Mouse (Mus musculus) kidney, adult 2 months (tissue): Measurements from ENCODE around the gene Srrm2. TPM values are rescaled to one million over a fixed set of nuclear protein-coding genes. Genes with fewer than 3 reads are reported as not detected.

Source experiments
- DNase-seq: peaks from one replicate; pipeline ENCODE4 v3.0.0; 2021
- H3K27ac ChIP-seq: fragments of 200-500 bp; 2 replicates; pipeline ENCODE4 v1.5.1; 2012; ENCODE audit warnings: low read depth, low read length, control low read depth, inconsistent platforms; ENCODE audit not compliant: insufficient read depth
- H3K27me3 ChIP-seq: fragments of 200-500 bp; replicated peaks from 2 replicates; pipeline ENCODE4 v1.6.1; 2012; ENCODE audit warnings: mild to moderate bottlenecking, moderate library complexity, low read length, inconsistent platforms; ENCODE audit not compliant: control insufficient read depth, insufficient read depth
- H3K36me3 ChIP-seq: fragments of 200-500 bp; 2 replicates; pipeline ENCODE4 v1.6.1; 2012; ENCODE audit warnings: mild to moderate bottlenecking, moderate library complexity, low read length, inconsistent platforms; ENCODE audit not compliant: control insufficient read depth, insufficient read depth
- H3K4me1 ChIP-seq: fragments of 200-500 bp; 2 replicates; pipeline ENCODE4 v1.6.1; 2011; ENCODE audit warnings: low read length; ENCODE audit not compliant: control insufficient read depth, insufficient read depth
- H3K4me3 ChIP-seq: fragments of 200-500 bp; 2 replicates; pipeline ENCODE4 v1.5.1; 2011; ENCODE audit warnings: mild to moderate bottlenecking, low read depth, low read length, control low read depth; ENCODE audit not compliant: insufficient read depth
- CTCF ChIP-seq: fragments of 200-500 bp; conservative IDR thresholded peaks from 2 replicates; pipeline ENCODE4 v1.5.1; 2011; ENCODE audit warnings: low read depth, mild to moderate bottlenecking, control low read depth, low read length, moderate library complexity, mixed read lengths; ENCODE audit not compliant: insufficient read depth, insufficient read length
- POLR2A ChIP-seq: fragments of 200-500 bp; IDR thresholded peaks from one replicate; pipeline ENCODE4 v1.6.1; 2011; ENCODE audit warnings: low read depth, low read length, control low read depth
- WGBS: fragments of 180-500 bp; shearing (Covaris S2); methylation state at CpG from one replicate; pipeline ENCODE4 v1.1.7; 2018; 5-methylcytosine and 5-hydroxymethylcytosine counted together
- polyA plus RNA-seq: library from polyadenylated mRNA; depleted of rRNA; stranded (reverse); fragments of >200 nt; gene quantifications from 2 replicates; pipeline ENCODE4 v1.2.3, GENCODE M21; 2012

Gene Srrm2
- polyA plus RNA-seq, 1 experiment = 394 TPM

DNA sequence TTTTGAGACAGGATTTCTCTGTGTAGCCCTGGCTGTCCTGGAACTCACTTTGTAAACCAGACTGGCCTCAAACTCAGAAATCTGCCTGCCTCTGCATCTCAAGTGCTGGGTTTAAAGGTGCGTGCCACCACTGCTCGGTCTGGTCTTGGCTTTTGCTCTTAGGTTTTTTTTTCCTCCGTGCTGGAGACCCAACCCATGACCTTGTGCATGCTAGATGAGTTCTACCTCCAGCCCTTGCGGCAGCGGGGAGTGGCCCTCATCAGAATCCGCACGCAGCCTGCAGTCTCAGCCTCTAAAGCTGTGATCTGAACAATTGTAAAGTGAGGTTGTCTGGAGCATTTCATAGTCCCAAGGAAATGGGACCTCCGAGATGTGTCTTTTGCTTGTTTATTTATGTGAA is 5.0 kb downstream of the Srrm2 start:
- Histone ChIP-seq H3K27ac (no peak overlapping the region), H3K4me3 (no peak overlapping the region), H3K36me3 (no peaks in the 10 kb centered on the region), H3K4me1 (no peaks in the 10 kb centered on the region; the same call in 1 of the 2 replicates), H3K27me3 (no peaks in the 10 kb centered on the region)
- no peak for TF ChIP-seq POLR2A
- no peak for TF ChIP-seq CTCF
- 94% methylated on average over 8 of the region's 8 CpGs for WGBS
- no peak for DNase-seq

DNA sequence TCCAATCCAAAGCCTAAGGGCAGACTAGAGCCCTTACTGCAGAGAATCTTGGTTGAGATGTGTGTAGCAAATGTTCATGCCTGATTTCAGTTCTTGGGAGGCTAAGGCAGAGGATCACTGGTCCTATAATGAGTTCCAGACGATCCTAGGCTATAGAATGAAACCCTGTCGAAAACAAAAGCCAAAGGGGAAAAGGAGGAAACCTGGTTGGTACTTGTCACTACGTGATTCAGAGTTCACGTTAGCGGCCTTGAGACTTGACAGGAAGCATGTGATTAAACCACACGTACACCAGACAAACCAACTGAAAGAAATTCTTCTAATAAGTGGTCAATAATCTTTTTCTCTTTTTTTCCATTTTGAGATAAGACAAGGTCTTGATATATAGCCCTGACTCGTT is 7.0 kb downstream of the Srrm2 start:
- no peak for TF ChIP-seq CTCF
- no peak for TF ChIP-seq POLR2A
- WGBS = 78% methylated on average over 7 of the region's 7 CpGs
- H3K4me3 ChIP-seq = no peak overlapping the region

DNA sequence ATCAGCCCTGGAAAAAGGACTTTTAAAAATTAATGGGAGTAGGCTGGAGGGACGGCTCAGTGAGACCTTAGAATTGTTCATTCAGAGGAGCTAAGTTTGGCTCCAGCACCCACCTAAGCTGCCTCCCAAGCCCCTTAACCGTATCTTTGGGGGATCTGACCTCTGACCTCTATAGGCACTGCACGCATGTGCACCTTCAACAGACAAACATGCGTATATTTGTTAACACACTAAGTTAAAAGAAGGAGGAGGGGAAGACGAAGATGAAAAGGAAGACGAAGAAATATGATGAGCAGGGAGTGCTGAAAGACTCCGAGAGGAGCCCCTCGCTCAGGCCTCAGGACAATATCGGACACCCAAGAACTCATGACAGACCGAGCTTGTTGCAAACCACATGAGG is 11.3 kb downstream of the Srrm2 start:
- H3K27ac ChIP-seq = no peak overlapping the region
- H3K4me3 ChIP-seq = no peak overlapping the region
- H3K36me3 ChIP-seq = no peaks in the 10 kb centered on the region
- H3K4me1 ChIP-seq = peaks cover 2% of the 10 kb centered on the region
- TF ChIP-seq CTCF (no peak), POLR2A (no peak)
- no peak for DNase-seq
- WGBS = 96% methylated on average over 10 of the region's 10 CpGs
- no peaks in the 10 kb centered on the region for H3K27me3 ChIP-seq

More for the DNA sequence above, 7.0 kb downstream of the Srrm2 start:
- Histone ChIP-seq H3K36me3 (no peaks in the 10 kb centered on the region), H3K27me3 (no peaks in the 10 kb centered on the region), H3K4me1 (no peaks in the 10 kb centered on the region), H3K27ac (no peak overlapping the region)
- no peak for DNase-seq

DNA sequence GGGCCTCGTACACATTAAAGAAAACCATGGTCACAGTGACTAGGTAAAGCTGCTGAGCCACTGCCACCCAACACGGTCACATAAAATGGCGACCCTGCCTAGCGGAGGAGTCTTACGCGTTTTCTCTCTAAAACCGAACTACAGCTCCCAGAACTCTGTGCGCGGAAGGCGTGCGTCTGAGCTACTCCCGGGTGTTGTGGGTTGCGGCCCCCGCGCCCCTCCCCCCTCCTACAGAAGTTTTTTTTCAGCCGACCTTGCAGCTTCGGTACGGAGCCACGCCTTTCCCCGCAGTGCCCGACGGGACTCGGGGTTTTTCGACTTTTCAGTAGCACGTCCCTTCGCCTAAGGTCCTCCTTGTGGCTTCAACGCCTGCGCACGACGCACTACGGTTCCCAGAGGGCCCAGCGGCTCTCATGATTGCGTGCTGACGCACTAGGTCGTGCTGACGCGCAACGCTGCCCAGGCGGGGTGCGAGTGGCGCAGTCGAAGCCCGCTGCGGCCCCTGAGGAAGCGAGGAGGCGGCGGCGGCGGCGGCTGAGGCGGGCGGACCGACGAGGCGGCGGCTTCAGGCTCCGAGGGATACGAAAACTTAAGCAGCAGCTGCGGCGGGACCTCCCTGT is 12.5 kb downstream of the Srrm2 start:
- Histone ChIP-seq H3K27ac (peak overlapping the region; percentile 85), H3K36me3 (no peaks in the 10 kb centered on the region), H3K4me3 (peak overlapping the region; percentile 99), H3K27me3 (no peaks in the 10 kb centered on the region), H3K4me1 (peaks cover 8% of the 10 kb centered on the region)
- under 1% methylated on average over 60 of the region's 60 CpGs for WGBS
- TF ChIP-seq CTCF (no peak), POLR2A (peak; percentile 55)
- peak; percentile 99 for DNase-seq

DNA sequence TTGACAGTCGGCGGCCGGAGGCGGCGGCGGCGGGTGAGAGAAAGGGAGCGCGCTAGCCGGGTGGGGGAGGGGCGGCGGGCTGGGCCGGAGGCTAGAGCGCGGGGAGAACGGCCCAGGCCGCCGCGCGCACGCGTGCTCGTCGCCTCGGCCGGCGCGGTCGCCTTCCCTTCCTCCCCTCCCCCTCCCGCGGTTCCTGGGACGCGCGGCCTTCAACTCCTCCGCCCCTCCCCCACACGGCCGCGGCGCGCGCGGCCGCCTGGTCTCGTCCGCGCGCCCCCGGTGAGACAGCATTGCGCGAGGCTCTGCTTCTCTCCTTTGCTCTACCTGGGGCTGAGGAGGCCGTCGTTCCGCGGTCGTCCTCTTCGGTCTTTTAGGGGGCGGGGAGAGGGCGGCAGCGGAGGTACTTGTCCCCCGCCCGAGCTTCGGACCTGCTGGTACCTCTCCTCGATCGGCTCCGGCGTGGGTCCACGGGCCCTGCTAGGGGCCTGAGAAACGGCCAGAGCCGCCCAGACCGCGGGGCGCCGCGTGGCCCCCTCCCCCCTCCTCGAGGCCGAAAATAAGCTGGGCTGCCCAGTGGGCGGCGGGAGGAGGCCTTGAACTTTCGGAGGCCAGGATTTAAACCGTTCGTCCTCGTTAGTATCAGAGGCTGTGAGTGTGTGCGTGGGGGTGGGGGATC is 13.2 kb downstream of the Srrm2 start:
- Histone ChIP-seq H3K4me3 (peak overlapping the region; percentile 99), H3K36me3 (peaks cover under 1% of the 10 kb centered on the region; the same call in 1 of the 2 replicates), H3K27ac (peak overlapping the region; percentile 93), H3K4me1 (peaks cover 10% of the 10 kb centered on the region), H3K27me3 (no peaks in the 10 kb centered on the region)
- WGBS = under 1% methylated on average over 59 of the region's 83 CpGs
- TF ChIP-seq POLR2A = no peak
- no peak for TF ChIP-seq CTCF
- peak; percentile 89 for DNase-seq

DNA sequence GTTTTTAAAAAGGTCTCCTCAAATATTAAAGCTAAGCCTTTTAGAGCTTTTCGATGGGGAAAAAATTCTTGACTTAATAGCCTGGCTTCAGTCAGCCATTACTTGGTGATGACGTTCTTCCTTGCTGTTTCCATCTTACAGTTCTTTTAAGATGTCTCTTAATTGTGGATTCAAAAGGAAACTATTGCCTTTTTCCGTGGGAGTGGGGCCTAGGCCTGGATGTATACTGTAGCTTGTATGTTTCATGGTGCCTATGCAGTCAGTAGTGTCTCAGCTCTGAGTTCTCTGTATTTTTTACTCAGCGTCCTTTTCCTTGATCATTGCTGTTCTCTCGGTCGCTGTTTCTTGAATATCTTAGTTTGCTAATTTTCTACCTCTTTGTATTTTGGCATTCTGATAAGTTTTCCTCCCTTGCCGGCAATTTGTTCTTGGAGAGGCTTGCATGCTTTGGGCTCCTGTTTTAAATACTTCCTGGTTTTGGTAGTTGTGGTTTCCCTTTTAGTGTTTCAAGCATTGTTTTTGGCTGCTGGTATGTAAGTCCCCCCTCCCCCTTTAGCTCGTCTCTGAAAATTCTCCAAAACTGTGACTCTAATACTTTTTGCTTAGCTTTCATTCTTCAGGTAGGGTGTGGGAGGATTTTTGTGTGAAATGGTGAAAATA is 14.2 kb downstream of the Srrm2 start:
- Histone ChIP-seq H3K36me3 (peaks cover 4% of the 10 kb centered on the region), H3K27ac (peak overlapping the region; percentile 43; the same call in 1 of the 2 replicates), H3K27me3 (no peaks in the 10 kb centered on the region), H3K4me1 (peaks cover 10% of the 10 kb centered on the region), H3K4me3 (peak overlapping the region; percentile 99)
- no peak for DNase-seq
- under 1% methylated on average over 8 of the region's 8 CpGs for WGBS
- TF ChIP-seq POLR2A = no peak

DNA sequence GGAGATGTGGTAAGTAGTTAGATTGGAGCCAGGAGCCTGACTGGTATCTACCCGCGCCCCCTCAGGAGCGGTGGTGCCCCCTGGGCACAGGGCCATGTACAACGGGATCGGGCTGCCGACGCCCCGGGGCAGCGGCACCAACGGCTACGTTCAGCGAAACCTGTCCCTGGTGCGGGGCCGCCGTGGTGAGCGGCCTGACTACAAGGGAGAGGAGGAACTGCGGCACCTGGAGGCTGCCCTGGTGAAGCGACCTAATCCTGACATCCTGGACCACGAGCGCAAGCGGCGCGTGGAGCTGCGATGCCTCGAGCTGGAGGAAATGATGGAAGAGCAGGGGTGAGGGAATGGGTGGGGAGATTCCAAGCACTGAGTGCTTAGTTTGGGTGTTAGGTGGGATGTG is 16.5 kb downstream of the Srrm2 start:
- TF ChIP-seq CTCF (peak; percentile 55; the same call in 1 of the 2 replicates), POLR2A (no peak)
- H3K27ac ChIP-seq = 0 out of 2 replicates have a peak overlapping the region, but pooled peaks have one; percentile 41

More for the DNA sequence above, 16.5 kb downstream of the Srrm2 start:
- H3K36me3 ChIP-seq = peaks cover 18% of the 10 kb centered on the region
- WGBS = 19% methylated on average over 25 of the region's 25 CpGs
- peak overlapping the region; percentile 54; the same call in 1 of the 2 replicates for H3K4me3 ChIP-seq
- no peaks in the 10 kb centered on the region for H3K27me3 ChIP-seq
- DNase-seq = peak; percentile 69
- H3K4me1 ChIP-seq = peaks cover 10% of the 10 kb centered on the region
